Mouse (Mus musculus): ENCODE data around the gene Kcne1. TPM values are rescaled to one million over a fixed set of nuclear protein-coding genes. Genes with fewer than 3 reads are reported as not detected.

Kcne1 gene
- not detected for polyA plus RNA-seq (2017; shearing (Covaris generic))

GRCm38 (mm10) chr16:92359229-92359628 is at the start of gene Kcne1:
TSS of gene Kcne1 (minus strand) at chr16:92359468.

DNA sequence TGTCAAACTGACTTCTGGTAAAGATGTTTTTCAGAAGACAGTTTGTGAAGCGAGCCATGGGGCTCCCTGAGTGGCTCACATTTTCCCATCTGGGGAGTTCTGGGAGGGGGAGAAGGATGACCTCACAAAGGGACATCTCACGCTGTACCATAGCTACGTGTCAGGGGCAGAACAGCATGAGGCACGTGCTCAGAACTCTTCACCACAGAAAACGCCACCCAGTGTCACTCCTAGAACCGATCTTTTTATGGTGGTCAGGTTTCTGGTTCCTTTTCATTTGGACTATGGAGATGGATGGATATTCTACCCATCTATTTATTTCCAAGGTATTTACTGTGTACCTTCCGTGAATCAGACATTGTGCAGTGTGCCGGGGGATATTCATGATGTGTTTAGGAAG is 37.9 kb downstream of the Kcne1 start, which contains the start of gene Fam243:
TSS of gene Fam243 (minus strand) at position 101 of the 400 bp plus-strand sequence.

DNA sequence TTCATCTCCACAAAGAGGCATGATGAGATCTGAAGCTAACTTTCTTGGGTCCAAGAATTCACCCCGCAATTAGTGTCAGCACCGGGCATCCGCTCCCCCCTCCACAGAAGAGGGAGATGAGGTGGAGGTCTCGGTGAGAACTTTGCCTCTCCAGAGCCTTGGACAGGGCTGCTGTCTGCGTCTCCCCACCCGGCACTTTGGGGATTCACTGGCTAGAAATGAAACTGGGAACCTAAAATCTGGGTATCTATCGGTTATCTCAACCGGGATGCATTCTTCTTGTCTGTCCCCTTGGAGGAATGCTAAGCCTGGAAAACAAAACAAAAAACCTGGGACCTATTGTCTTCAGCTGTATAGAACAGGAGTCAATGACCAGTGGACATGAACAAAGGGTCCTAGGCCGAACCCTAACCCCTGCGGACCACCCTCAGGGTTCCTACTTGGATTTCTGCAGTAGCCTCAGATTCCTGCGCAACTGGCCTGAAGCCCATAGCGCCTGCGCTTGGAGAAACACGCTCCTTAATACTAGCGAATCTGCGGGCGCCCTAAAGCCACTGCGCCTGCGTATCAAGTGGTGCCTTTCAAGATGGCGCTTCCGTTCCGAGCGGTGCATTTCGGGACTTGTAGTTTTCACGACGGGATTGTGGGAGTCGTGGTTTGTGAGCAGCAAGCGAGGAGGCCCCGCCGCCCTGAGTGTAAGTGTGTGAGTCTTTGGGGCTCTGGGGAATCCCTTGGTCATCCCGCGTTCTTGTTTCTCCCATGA is 58.4 kb downstream of the Kcne1 start, which contains the start of gene Smim11:
TSS of gene Smim11 (plus strand) at position 638 of the 763 bp plus-strand sequence.

Other genes with a start within 250 kb of the Kcne1 start
- 0.39 TPM for gene Kcne2, start 67.1 kb downstream of the Kcne1 start, polyA plus RNA-seq (2017; shearing (Covaris generic))
- gene Smim11, start 58.2 kb downstream of the Kcne1 start, polyA plus RNA-seq (2017; shearing (Covaris generic)), result 68.7 TPM
- not detected for gene Fam243, start 38.0 kb downstream of the Kcne1 start, polyA plus RNA-seq (2017; shearing (Covaris generic))
- 5.0 TPM for gene Rcan1, start 111.4 kb upstream of the Kcne1 start, polyA plus RNA-seq (2017; shearing (Covaris generic))
- gene Clic6, start 126.3 kb upstream of the Kcne1 start, polyA plus RNA-seq (2017; shearing (Covaris generic)), result 0.29 TPM